Mouse (Mus musculus): ENCODE measurements around the gene Vil1.

The Vil1 gene

DNA sequence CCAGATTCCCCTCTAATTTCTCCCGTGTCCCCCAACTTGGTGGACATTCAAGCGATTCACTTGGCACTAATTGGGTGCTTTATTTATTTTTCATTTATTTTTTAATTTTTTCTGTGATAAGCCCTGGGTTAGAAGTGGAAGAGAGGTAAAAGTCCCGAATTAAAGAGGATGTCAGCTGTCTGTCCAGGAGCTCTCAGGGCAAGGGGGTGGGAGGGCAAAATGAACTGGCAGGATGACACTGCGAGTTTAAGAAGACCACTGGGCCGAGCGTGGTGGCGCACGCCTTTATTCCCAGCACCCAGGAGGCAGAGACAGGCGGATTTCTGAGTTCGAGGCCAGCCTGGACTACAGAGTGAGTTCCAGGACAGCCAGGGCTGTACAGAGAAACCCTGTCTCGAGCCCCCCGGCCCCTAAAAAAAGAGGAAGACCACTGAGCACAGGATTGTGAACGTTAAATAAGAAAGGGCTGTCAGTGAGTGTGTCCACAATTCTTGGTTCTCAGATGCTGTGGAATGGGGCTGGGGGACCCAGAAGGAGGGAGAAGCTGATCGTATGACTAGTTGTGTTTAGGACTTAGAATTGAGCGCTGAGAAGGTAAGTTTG is 21.7 kb upstream of the Vil1 start:
- no peak for DNase-seq

DNA sequence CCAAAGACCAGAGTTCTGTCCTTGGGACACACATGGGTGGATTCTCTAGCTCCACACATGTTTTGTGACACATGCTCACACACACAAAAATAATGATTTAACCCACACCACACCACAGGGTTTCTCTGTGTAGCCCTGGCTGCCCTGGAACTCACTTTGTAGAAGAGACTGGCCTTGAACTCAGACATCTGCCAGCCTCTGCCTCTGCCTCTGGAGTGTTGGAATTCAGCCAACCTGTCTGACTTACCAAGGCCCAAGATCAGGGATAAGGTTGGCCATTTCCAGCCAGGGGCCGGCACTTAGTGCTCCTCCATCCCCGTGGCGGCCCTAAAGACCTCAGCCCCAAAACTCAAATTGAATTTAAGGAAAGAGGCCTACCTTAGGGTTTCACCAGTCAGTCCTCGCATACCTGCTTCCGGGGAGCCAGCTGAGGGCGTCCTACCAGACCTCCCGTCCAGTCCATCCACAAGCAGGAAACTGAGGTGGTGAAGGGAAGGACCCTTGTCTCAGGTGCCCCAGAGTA is 20.7 kb upstream of the Vil1 start:
- no peak for DNase-seq

DNA sequence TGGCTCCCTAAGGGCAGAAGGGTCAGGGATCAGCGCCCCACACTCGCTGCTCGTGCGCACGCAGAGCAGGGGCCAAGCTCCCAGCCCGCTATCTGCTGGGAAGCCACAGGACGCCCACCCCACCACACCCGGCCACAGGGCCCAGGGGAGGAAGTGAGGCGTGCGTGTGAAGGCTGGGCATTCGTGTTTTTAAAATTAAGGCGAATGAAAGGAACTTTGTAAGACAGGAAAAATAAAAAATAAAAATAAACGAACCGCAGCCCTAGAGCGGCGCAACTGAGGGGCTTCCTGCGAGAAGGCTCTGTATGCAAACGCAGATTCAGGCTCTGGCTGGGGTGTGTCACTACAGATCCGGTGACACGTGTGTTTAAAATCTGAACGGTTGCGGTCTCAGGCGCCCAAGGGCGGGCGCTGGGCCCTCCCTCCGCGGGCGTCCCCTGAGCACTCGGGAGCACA is 19.3 kb upstream of the Vil1 start:
- peak; percentile 74 for DNase-seq

DNA sequence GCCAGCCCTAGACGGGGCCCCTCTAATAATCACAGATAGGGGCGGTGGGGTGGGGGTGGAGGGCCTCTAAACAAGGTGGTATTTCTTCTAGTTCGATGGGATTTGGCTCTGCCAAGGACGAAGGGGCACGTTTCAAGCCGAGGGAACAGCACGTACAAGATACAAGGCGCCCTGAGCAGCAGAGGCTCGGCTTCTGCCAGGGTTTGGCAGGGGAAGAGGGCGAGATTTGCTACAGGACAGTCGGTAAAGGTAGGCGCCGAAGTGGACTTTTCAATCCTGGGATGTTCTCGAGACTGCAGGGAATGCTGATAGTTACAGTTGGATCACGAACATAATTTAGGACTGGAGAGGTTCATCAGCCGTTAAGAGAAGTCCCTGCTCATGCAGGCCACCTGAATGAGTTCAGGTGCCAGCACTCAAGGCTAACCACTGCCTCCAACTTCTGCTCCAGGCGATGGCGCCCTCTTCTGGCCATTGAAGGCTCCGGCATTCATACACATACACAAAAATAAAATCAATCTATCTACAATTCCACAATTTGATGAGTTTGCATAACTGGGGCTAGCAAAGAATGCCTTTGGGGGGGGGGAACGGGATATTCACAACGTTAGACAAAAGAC is 18.8 kb upstream of the Vil1 start:
- peak; percentile 86 for DNase-seq

DNA sequence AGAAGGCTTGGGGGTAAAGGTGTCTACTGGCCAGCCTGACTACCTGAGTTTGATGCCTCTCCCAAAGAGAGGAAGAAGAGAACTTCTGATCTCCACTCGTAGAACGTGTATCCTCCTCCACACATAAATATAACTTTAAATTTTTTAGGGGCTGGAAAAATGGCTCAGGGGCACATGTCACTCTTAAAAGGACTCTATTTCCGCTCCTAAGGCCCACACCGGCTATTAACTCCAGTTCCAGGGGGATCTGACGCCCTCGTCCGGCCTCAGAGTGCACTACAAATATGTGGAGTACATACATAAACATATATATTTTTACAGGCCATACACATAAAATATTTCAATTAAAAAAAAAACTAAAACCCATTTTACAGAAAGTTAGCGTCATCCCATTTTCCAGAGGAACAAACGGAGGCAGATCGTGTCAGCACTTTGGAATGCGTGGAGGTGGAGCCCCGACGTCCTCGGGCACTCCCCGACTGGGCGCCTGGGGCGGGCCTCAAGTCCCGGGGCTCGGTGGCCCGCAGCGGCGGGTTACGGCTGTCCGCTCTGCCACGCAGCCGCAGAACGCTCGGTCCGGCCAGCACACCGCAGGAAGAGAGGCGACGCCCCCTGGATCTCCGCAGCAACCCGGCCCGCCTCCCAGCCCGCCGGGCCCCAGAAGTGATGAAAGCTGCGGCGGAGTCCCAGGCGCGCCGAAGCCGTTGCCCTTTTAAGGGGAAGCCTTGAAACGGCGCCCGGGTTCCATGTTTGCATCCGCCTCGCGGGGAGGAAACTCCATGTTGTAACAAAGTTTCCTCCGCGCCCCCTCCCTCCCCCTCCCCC is 18.0 kb upstream of the Vil1 start, which contains the start of gene Ctdsp1:
Gene Ctdsp1, plus strand, starts transcription at position 586 of the 825 bp plus-strand sequence.
- DNase-seq, result peak; percentile 94

DNA sequence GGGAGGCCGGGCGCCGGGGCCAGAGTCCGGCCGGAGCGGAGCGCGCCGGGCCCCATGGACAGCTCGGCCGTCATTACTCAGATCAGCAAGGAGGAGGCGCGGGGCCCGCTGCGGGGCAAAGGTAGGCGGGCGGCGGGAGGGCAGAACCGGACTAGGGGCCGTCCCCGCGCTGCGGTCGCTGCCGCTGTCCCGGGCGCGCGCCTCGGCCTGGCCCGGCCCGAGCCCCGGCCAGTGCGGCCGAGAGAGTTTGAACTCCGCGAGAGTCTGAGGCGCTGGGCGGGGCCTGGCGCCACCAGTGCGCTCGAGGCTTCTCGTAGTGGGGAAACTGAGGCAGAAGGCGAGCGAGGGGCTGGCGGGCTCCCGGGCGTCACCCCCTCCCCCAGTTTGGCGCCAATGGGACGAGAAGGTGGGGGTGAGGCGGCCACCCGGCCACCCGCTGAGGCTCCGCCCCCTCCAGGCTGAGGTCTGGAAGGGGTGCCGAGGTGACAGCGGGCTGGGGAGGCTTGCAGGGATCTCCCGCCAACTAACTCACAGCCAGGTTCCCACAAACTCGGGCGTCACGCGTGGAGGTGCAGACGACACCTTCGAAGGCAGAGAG is 17.2 kb upstream of the Vil1 start:
- DNase-seq, result peak; percentile 90

DNA sequence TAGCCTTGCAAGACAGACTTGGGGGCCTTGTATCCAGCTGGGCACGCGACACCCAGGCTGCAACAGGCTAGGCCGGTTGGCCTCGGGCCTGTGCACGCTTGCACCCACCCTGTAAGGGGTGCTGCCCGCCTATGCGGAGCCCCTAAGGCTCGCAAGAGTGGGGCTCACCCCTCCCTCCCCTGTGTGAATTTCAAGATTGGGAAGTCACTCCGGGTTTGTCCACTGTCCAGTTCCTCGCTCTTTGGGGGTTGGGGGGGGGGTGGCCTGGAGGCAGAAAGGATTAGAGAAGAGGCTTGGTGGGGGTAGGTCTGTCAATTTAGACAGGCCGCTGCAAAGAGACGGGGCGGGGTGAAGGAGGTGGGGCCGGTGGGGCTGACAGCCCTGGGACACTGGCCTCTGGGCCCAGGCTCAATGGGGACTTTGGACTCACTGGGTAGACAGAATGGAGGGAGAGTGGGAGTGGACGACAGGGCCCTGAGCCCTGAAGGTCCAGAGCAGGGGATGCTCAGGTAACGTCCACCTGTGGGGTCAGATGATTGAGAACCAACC is 16.7 kb upstream of the Vil1 start:
- DNase-seq, result peak; percentile 75

DNA sequence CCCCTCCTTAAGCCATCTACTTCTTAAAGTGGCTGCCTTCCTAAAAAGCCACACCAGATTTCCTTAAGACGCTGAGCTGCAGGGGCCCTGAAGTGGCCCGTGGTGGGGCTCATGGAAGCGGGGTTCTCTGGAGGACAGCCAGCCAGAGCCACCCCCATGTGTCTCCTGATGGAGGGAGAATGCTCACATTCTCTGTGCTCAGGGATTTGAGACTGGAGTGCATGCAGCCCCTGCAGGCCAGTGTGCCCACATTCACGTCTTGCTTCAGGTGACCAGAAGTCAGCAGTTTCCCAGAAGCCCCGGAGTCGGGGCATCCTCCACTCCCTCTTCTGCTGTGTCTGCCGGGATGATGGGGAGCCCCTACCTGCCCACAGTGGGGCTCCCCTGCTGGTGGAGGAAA is 16.2 kb upstream of the Vil1 start:
- DNase-seq, result no peak

DNA sequence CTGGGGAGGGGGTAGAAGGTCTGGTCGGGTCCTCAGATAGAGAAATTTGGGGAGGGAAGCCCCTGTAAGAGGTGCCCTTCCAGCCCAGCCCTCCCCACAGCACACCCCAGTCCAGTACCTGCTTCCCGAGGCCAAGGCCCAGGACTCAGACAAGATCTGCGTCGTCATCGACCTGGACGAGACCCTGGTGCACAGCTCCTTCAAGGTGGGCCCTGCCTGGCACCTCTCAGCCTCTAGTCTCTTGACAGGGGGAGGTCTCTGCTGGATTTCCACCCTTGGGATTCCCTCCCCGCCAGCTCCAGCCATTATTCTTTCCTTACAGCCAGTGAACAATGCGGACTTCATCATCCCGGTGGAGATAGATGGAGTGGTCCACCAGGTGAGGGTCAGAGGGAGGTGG is 15.5 kb upstream of the Vil1 start:
- DNase-seq, result no peak

DNA sequence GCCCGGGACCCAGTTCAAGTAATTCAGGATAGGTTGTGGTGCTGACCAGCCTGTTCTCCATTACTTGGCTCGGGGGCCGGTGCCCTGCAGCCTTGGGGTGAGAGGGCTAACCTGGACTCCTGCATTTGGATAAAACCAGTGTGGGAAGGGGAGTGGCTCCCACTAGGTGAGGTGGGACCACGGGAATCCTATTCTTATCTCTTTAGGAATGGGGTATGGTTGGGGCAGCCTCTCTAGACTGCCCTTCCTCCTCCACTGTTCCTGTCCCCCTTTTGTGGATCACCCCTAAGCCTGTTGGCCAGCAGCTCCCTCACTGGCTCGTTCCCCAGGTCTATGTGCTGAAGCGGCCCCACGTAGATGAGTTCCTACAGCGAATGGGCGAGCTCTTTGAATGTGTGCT is 14.9 kb upstream of the Vil1 start:
- DNase-seq, result no peak

DNA sequence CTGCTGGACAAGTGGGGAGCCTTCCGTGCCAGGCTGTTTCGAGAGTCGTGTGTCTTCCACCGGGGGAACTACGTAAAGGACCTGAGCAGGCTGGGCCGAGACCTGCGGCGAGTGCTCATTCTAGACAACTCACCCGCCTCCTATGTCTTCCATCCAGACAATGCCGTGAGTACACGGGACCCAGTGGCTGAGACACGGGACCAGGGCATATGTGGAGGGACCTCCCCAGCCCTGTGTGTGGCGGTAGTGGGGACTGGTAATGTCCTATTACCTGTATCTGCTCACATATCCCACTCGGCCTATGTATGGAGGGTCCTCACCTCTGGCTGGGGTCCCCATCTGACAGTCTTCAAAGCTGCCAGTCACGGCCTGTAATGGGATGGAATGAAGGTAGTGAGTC is 14.3 kb upstream of the Vil1 start:
- DNase-seq, result no peak

DNA sequence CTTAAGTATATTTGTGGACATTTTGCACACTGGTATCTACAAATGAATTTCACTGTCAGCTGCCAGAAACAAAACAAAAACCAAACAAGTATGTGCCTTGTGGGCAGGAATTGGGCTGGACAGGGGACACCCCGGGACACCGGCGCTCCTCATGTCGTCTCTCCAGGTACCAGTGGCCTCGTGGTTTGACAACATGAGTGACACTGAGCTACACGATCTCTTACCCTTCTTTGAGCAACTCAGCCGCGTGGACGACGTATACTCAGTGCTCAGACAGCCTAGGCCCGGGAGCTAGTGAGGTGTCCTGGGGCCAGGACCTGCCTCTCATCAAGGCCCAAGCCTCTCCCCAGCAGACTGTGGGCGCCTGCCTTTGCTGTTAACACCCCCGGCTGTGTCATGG is 13.9 kb upstream of the Vil1 start:
- no peak for DNase-seq

DNA sequence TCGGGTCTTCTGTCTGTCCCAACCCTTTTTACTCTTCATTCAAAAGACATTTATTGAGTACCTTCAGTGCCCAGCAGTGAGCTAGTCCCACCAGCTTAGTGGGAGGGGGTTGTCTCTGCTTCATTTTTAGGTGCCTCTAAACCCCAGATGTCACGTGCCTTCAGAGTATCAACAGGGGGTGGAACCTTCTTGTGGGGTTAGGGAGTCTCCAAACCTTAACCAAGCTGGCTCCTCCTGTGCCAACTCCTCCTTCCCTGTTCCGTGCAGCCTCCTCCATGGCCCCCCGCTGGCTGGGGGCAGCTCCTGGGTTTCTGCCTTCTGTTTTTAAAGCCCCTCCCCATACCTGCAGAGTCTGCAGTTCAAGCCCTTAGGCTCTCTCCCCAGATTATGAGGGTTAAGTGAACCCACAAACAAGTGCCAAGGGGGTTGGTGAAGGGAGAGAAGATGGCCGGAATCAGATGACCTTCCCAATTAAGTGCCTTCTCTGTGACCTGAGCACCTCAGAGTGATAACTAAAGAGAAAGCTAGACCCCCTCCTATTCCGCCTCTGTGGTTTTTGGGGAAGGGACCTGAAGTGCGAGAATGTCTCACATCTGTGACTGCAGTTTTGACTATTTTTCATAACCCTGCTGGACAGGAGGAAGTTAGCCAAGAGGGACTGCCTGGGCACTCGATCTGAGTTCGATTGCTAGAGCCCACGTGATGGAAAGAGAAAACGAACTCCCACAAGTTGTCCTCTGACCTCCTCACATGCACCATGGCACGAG is 12.5 kb upstream of the Vil1 start:
- DNase-seq, result peak; percentile 32

DNA sequence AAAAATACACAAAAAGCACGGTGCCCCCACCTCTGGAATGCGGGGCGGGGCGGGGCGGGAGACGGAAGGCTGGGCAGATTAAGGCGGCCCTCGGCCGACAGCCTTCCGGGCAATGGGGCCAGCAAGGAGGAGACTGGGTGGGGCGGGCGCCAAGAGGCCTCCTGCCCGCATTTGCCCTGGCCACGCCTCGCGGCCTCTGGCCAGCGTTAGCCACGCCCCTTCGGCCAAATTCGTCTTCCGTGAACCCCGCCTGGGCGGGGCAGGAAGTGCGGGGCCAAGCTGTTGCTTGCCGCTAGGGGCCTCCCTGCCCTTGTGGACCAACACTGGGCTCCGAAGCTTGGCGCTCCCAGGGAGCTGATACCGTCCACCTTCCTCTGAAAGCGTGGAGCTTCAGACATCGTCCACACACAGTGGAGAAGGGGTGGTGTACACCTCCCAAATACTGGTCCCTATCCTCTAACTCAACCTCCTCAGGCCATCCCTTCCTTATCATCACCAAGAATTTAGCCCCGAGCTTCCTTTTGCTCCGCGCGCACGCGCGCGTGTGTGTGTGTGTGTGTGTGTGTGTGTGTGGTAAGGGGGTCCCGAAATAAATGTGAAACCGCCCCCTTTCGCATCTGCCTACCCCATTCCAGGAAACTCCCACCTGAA is 11.8 kb upstream of the Vil1 start:
- DNase-seq, result peak; percentile 100

DNA sequence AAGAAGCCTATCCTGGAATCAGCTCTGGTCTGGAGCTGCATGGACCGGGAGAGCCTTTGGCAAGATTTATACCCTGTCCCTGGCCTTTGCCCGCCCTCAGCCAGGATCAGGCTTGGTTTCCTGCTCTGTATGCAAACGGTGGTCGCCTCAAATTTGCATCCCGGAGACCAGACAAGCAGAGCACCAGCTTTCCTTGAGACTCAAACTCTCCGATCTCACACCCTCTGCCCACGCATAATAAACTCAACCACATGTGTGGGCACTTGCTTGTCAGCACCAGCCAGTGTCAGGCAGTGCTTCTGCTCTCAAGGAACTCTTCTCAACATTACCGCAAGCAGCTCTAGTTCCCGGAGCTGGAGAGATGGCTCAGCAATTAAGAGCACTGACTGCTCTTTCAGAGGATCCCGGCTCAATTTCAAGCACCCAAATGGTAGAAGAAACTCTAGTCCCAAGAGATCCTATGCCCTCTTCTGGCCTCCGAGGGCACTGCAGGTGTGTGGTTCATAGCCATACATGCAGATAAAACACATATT is 11.2 kb upstream of the Vil1 start:
- DNase-seq, result peak; percentile 81

DNA sequence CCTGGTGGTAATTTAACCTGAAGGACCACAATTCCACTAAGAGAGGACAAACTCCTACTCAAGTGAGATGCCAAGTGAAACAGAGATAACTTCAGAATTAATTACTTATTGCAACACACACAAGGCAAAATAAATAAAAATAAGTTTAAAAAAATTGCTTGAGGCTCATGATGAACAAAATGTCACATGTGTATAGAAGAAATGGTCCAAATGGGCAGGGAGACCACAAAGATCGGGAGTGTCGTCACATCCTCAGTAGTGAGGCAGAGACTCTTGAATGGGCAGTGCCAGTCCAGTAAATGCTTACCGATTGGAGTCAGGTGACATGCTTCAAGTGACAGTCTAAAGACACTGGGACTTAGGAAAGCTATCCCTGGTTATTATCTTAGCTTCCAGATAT is 8.6 kb upstream of the Vil1 start:
- DNase-seq, result no peak

DNA sequence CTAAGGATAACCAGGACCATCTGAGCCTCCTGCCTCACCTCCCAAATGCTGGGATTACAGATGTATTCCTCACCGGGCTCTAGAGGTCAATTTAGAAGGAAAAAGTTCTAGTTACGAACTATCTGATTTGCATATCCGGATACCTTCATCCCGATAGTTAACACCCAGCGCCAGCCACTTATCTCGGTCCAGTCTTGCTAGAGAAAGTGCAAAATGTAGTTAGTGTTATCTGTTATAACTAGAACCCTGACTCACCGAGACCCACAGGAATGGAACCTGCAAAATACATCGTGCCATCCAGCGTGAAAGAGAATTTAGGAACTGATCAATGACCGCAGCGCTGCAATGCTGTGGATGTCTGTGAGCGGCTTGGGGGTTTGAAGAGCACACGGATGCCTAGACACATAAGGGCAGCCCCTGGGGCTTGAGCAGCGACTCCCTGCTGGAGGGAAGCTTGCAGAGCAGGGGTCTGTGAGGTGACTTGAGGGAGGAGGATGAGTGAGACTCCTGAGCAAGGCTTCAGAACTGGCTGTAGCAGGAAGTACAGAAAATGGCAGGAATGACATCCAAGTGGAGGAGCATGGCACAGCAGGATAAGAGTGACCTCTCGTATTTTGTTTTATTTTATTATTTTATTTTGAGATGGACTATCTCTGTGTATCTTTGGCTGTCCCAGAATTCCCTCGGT is 8.0 kb upstream of the Vil1 start:
- DNase-seq, result peak; percentile 69

DNA sequence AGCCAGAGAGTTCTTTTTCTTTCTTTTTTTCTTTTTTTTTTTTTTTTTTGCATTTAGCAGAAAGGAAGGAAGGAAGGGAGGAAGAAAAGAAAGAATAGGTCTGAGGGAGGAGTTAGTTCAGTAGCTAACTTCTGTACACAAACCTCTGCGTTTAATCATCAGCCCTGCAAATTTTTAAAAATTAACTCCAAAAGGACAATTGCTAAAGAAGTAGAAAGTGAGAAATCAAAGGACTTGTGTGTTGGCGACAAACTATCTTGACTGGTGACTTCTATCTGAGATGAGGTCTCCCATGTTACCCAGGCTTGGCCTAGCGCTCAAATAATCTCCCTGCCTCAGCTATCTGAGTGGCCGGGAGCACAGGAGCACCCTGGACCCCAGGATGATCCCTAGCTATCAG is 5.0 kb upstream of the Vil1 start:
- no peak for DNase-seq

DNA sequence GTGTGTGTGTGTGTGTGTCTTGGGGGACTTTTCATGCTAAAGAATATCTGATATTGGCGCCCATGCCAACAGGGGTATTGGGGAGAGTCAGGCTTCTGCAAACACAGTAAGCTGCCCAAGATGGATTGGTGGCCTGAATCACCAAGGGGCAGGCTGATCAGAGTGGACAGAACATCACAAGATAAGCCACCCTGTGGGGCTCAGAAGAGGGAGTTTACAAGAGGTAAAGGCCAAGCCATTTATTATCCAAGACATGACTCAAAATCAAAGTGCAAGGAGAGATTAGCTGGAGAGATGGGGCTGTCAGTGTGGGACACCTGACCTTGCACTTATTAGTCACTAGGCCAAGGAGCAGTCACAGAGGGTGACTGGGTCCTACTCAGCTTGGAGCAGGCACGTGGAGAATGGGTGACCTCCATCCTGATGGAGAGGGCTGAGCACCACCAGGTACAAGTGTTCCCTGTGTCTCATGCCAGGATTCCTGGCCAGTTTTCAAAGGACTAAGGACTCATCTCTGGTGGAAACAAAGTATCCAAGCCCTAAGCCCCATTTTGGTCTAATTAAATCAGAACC is 2.7 kb downstream of the Vil1 start:
- DNase-seq, result no peak

DNA sequence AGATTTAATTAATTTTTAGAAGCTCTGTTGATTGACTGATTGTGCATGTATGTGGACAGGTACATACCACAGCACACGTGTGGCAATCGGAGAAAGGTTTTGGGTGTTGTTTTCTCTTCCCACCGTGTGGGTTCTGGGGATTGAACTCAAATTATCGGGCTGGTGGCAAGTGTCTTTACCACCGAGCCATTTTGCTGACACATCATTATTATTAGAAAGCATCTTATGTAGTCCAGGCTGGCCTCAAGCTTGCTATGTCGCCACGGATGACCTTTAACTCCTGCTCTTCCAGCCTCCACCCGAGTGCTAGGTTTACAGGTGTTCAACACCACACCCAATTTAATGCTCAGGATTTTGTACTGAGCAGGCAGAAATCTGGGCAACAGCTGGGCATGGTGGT is 3.5 kb downstream of the Vil1 start:
- DNase-seq, result no peak

All from liver (tissue).